Mouse (Mus musculus): Measurements from ENCODE around the gene Dop1b. TPM values are rescaled to one million over a fixed set of nuclear protein-coding genes. Genes with fewer than 3 reads are reported as not detected.

Gene Dop1b
- polyA plus RNA-seq, 1 experiment from 2014 or later = 9.1 TPM

GRCm38 (mm10) chr16:93830916-93831315 is 119.2 kb downstream of the Dop1b start:
- Histone ChIP-seq H3K4me3 (no peak overlapping the region), H3K4me1 (peaks cover 13% of the 10 kb centered on the region), H3K27me3 (replicated peaks; ENCODE audit: low read depth, poor library complexity, severe bottlenecking) (no peaks in the 10 kb centered on the region), H3K27ac (replicated peaks) (no peak overlapping the region), H3K36me3 (replicated peaks) (peaks cover 14% of the 10 kb centered on the region), H3K9me3 (0 out of 2 replicates have a peak, but pooled peaks cover 4% of the 10 kb centered on the region)
- 71% methylated on average over 5 of the region's 5 CpGs for WGBS
- DNase-seq (ENCODE audit: low spot score) = peak; percentile 21

- Histone ChIP-seq H3K27me3 (replicated peaks; ENCODE audit: low read depth, poor library complexity, severe bottlenecking) (no peaks in the 10 kb centered on the region), H3K27ac (replicated peaks) (peak within 1 kb of the TSS; percentile 99), H3K4me1 (peaks cover 13% of the 10 kb centered on the region), H3K36me3 (replicated peaks) (peaks cover 19% of the 10 kb centered on the region), H3K4me3 (peak within 1 kb of the TSS; percentile 96), H3K9me3 (0 out of 2 replicates have a peak, but pooled peaks cover 4% of the 10 kb centered on the region)
- peak; percentile 100 for DNase-seq (ENCODE audit: low spot score)
- 12% methylated on average over 55 of the region's 55 CpGs for WGBS
These were observed 120.1 kb downstream of the Dop1b start, which contains the start of gene Morc3 for GRCm38 (mm10) chr16:93831627-93832395. Gene Morc3 (plus strand): TSS chr16:93832121.

GRCm38 (mm10) chr16:93832451-93833276 is 121.0 kb downstream of the Dop1b start:
- WGBS = 1% methylated on average over 69 of the region's 69 CpGs
- Histone ChIP-seq H3K27me3 (replicated peaks; ENCODE audit: low read depth, poor library complexity, severe bottlenecking) (no peaks in the 10 kb centered on the region), H3K9me3 (0 out of 2 replicates have a peak, but pooled peaks cover 4% of the 10 kb centered on the region), H3K4me3 (peak overlapping the region; percentile 96), H3K4me1 (peaks cover 13% of the 10 kb centered on the region), H3K27ac (replicated peaks) (peak overlapping the region; percentile 99), H3K36me3 (replicated peaks) (peaks cover 27% of the 10 kb centered on the region)
- DNase-seq (ENCODE audit: low spot score) = peak; percentile 70

- Histone ChIP-seq H3K27ac (replicated peaks) (no peak overlapping the region), H3K27me3 (replicated peaks; ENCODE audit: low read depth, poor library complexity, severe bottlenecking) (no peaks in the 10 kb centered on the region), H3K4me1 (peaks cover 13% of the 10 kb centered on the region), H3K9me3 (no peaks in the 10 kb centered on the region), H3K4me3 (peak overlapping the region; percentile 96), H3K36me3 (replicated peaks) (peaks cover 35% of the 10 kb centered on the region)
- WGBS = 90% methylated on average over 6 of the region's 6 CpGs
- DNase-seq (ENCODE audit: low spot score) = no peak
These were observed 121.8 kb downstream of the Dop1b start for GRCm38 (mm10) chr16:93833551-93833950.

GRCm38 (mm10) chr16:93834076-93834475 is 122.4 kb downstream of the Dop1b start:
- H3K9me3 ChIP-seq = no peaks in the 10 kb centered on the region; the same call in 1 of the 2 replicates
- H3K27ac ChIP-seq (replicated peaks) = no peak overlapping the region
- H3K36me3 ChIP-seq (replicated peaks) = peaks cover 40% of the 10 kb centered on the region
- no peak for DNase-seq (ENCODE audit: low spot score)
- peak overlapping the region; percentile 96; the same call in 1 of the 2 replicates for H3K4me3 ChIP-seq
- WGBS = 93% methylated on average over 2 of the region's 2 CpGs
- no peaks in the 10 kb centered on the region for H3K27me3 ChIP-seq (replicated peaks; ENCODE audit: low read depth, poor library complexity, severe bottlenecking)
- peaks cover 13% of the 10 kb centered on the region for H3K4me1 ChIP-seq

- 98% methylated on average over 1 of the region's 1 CpGs for WGBS
- peaks cover 2% of the 10 kb centered on the region; the same call in 1 of the 2 replicates for H3K4me1 ChIP-seq
- H3K27ac ChIP-seq (replicated peaks) = no peak overlapping the region
- no peak overlapping the region for H3K4me3 ChIP-seq
- DNase-seq (ENCODE audit: low spot score) = no peak
- H3K27me3 ChIP-seq (replicated peaks; ENCODE audit: low read depth, poor library complexity, severe bottlenecking) = no peaks in the 10 kb centered on the region
- no peaks in the 10 kb centered on the region; the same call in 1 of the 2 replicates for H3K9me3 ChIP-seq
- peaks cover 58% of the 10 kb centered on the region for H3K36me3 ChIP-seq (replicated peaks)
These were observed 127.3 kb downstream of the Dop1b start for GRCm38 (mm10) chr16:93839049-93839448.

- Histone ChIP-seq H3K36me3 (replicated peaks) (peaks cover 100% of the 10 kb centered on the region), H3K27me3 (replicated peaks; ENCODE audit: low read depth, poor library complexity, severe bottlenecking) (no peaks in the 10 kb centered on the region), H3K27ac (replicated peaks) (no peak overlapping the region), H3K9me3 (no peaks in the 10 kb centered on the region), H3K4me1 (no peaks in the 10 kb centered on the region), H3K4me3 (no peak overlapping the region)
- no peak for DNase-seq (ENCODE audit: low spot score)
- 96% methylated on average over 3 of the region's 3 CpGs for WGBS
These were observed 138.8 kb downstream of the Dop1b start for GRCm38 (mm10) chr16:93850527-93850926.

GRCm38 (mm10) chr16:93859967-93860366 is 148.3 kb downstream of the Dop1b start:
- no peaks in the 10 kb centered on the region for H3K4me1 ChIP-seq
- 87% methylated on average over 4 of the region's 4 CpGs for WGBS
- H3K36me3 ChIP-seq (replicated peaks) = peaks cover 97% of the 10 kb centered on the region

More at GRCm38 (mm10) chr16:93859967-93860366, 148.3 kb downstream of the Dop1b start:
- H3K9me3 ChIP-seq = no peaks in the 10 kb centered on the region
- no peak overlapping the region for H3K27ac ChIP-seq (replicated peaks)
- no peaks in the 10 kb centered on the region for H3K27me3 ChIP-seq (replicated peaks; ENCODE audit: low read depth, poor library complexity, severe bottlenecking)
- no peak for DNase-seq (ENCODE audit: low spot score)
- H3K4me3 ChIP-seq = no peak overlapping the region

Other genes with a start within 250 kb of the Dop1b start
- 15.6 and 17.7 TPM in 2 replicates for gene Setd4, start 107.8 kb upstream of the Dop1b start, polyA plus RNA-seq (2016; fragmentation: Nextera tagmentation; extraction: Ambion mirVana)
- gene Cbr1, start 106.1 kb upstream of the Dop1b start, polyA plus RNA-seq (2016; fragmentation: Nextera tagmentation; extraction: Ambion mirVana) = 97.5 and 111 TPM in 2 replicates
- not detected in 2 replicates for gene Gm5678, start 83.8 kb upstream of the Dop1b start, polyA plus RNA-seq (2016; fragmentation: Nextera tagmentation; extraction: Ambion mirVana)
- gene Cbr3, start 28.7 kb upstream of the Dop1b start, polyA plus RNA-seq (2016; fragmentation: Nextera tagmentation; extraction: Ambion mirVana) = 0.62 and 0.64 TPM in 2 replicates
- gene Morc3, start 120.2 kb downstream of the Dop1b start, polyA plus RNA-seq (2016; fragmentation: Nextera tagmentation; extraction: Ambion mirVana) = 29.1 and 31.5 TPM in 2 replicates
- 138 and 142 TPM in 2 replicates for gene Chaf1b, start 172.0 kb downstream of the Dop1b start, polyA plus RNA-seq (2016; fragmentation: Nextera tagmentation; extraction: Ambion mirVana)